Mouse (Mus musculus) heart, adult 2 months (tissue): ENCODE results near the gene Mvb12b.

Experiments used
- CTCF ChIP-seq: fragments of 200-600 bp; IDR thresholded peaks from 2 replicates; pipeline ENCODE4 v1.8.1; 2022; ENCODE audit warnings: antibody characterized with exemption, mild to moderate bottlenecking, moderate library complexity
- POLR2A ChIP-seq: fragments of 200-500 bp; IDR thresholded peaks from 2 replicates; pipeline ENCODE4 v1.6.1; 2011; ENCODE audit warnings: mild to moderate bottlenecking, low read depth, low read length, control low read depth; ENCODE audit not compliant: insufficient read depth

- TF ChIP-seq POLR2A: no peak
- TF ChIP-seq CTCF: no peak
Measured at GRCm38 (mm10) chr2:33918824-33919223, 31.1 kb upstream of the Mvb12b start.
